Mouse (Mus musculus): ENCODE measurements around the gene Chit1. TPM values are rescaled to one million over a fixed set of nuclear protein-coding genes. Genes with fewer than 3 reads are reported as not detected.
A peak's percentile ranks its signal among the peaks of the same experiment; 100 is the strongest.

Gene Chit1
- polyA plus RNA-seq (2016; fragmentation: Nextera tagmentation; extraction: Ambion mirVana): not detected in 2 replicates

DNA sequence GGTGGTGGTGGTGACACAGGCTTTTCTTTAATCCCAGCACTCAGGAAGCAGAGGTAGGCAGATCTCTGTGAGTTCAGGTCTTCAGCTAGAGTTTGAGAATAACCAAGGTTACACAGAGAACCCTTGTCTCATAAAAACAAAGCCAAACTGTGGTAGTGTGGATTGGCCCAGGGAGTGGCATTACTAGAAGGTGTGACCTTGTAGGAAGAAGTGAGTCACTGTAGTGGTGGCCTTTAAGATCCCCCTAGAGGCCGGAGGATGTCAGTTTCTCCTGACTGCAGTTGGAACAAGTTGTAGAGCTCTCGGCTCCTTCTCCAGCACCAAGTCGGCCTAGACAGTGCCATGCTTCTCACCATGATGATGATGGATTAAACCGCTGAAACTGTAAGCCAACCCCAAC, at the start of gene Chit1:
TSS of gene Chit1 (plus strand) at position 264 of the 400 bp plus-strand sequence.
- H3K4me1 ChIP-seq: peaks cover 19% of the 10 kb centered on the region
- no peak within 1 kb of the TSS for H3K27ac ChIP-seq (replicated peaks)
- no peaks in the 10 kb centered on the region for H3K36me3 ChIP-seq
- no peaks in the 10 kb centered on the region for H3K9me3 ChIP-seq (replicated peaks)
- DNase-seq (ENCODE audit: low spot score): no peak
- no peak within 1 kb of the TSS for H3K4me3 ChIP-seq
- H3K27me3 ChIP-seq (ENCODE audit: low read depth, poor library complexity, severe bottlenecking): no peaks in the 10 kb centered on the region
- WGBS: 70% methylated on average over 4 of the region's 4 CpGs

- no peaks in the 10 kb centered on the region for H3K36me3 ChIP-seq
- no peaks in the 10 kb centered on the region for H3K27me3 ChIP-seq (ENCODE audit: low read depth, poor library complexity, severe bottlenecking)
- peak overlapping the region; percentile 51 for H3K4me3 ChIP-seq
- H3K9me3 ChIP-seq (replicated peaks): no peaks in the 10 kb centered on the region
- peaks cover 92% of the 10 kb centered on the region for H3K4me1 ChIP-seq
- 34% methylated on average over 3 of the region's 3 CpGs for WGBS
- DNase-seq (ENCODE audit: low spot score): no peak
- peak overlapping the region; percentile 98 for H3K27ac ChIP-seq (replicated peaks)
Observed at GRCm38 (mm10) chr1:134061915-134062314, 49.1 kb upstream of the Chit1 start.

GRCm38 (mm10) chr1:134062411-134063085, 48.5 kb upstream of the Chit1 start:
- no peaks in the 10 kb centered on the region for H3K36me3 ChIP-seq
- H3K4me3 ChIP-seq: peak overlapping the region; percentile 51
- H3K27ac ChIP-seq (replicated peaks): peak overlapping the region; percentile 98
- no peaks in the 10 kb centered on the region for H3K27me3 ChIP-seq (ENCODE audit: low read depth, poor library complexity, severe bottlenecking)
- no peaks in the 10 kb centered on the region for H3K9me3 ChIP-seq (replicated peaks)
- peak; percentile 86 for DNase-seq (ENCODE audit: low spot score)
- H3K4me1 ChIP-seq: peaks cover 98% of the 10 kb centered on the region
- 4% methylated on average over 11 of the region's 11 CpGs for WGBS

DNA sequence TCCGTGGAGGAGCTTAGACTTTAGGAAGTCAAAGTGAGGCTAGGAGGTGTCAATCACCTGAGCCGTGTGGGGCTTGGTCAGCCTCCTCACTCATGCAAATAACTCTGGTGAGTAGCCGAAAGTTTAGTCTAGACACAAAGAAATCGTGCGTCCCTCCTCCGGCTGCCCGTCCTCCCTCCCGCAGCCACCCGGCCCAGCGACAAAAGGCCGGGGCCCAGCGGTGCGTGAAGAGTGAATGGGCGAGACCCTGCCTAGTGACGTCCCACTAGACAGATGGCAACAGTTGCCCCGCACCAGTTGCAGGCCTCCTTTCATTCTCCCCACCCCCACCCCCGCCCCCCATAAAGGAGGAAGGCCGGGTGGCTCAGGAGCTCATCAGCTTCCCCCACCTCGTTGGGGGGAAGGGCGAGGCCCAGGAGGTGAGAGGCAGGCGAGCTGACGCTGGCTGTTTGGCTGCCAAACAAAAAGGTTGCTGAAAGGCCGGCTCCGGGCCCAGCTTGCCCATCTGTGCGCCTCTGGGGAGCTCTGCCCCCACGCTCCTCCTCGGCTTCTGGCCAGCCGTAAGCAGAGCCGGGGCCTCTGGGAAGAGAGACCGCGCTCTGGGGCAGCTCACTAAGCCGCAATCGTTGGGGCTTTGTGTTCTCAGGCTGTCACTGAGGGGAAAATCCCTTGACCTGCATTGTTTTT, 47.8 kb upstream of the Chit1 start:
- peak overlapping the region; percentile 51 for H3K4me3 ChIP-seq
- H3K4me1 ChIP-seq: peaks cover 98% of the 10 kb centered on the region
- H3K27ac ChIP-seq (replicated peaks): peak overlapping the region; percentile 98
- H3K9me3 ChIP-seq (replicated peaks): no peaks in the 10 kb centered on the region
- under 1% methylated on average over 33 of the region's 33 CpGs for WGBS
- no peaks in the 10 kb centered on the region for H3K27me3 ChIP-seq (ENCODE audit: low read depth, poor library complexity, severe bottlenecking)
- DNase-seq (ENCODE audit: low spot score): peak; percentile 95
- no peaks in the 10 kb centered on the region for H3K36me3 ChIP-seq

DNA sequence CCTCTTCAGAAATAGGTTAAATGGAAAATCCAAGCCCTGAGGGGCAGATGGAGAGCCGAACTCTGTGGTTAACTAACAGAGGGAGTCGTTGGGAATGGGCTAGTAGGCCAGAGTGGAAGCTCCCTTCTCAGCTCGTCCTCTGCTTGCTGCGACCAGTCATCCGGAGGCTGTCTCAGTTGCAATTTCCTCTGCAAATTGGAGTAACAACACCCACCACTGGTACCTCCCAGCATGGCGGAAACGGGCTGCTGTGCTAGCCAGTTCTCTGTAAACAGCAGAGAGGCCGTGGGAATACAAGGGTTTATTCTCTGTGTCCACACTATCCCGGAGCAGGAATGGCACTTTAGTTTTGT, 47.3 kb upstream of the Chit1 start:
- Histone ChIP-seq H3K4me1 (peaks cover 98% of the 10 kb centered on the region), H3K27ac (replicated peaks) (peak overlapping the region; percentile 98), H3K27me3 (ENCODE audit: low read depth, poor library complexity, severe bottlenecking) (no peaks in the 10 kb centered on the region), H3K9me3 (replicated peaks) (no peaks in the 10 kb centered on the region), H3K36me3 (no peaks in the 10 kb centered on the region), H3K4me3 (peak overlapping the region; percentile 51)
- WGBS: 3% methylated on average over 9 of the region's 9 CpGs
- no peak for DNase-seq (ENCODE audit: low spot score)

GRCm38 (mm10) chr1:134064296-134064831, 46.7 kb upstream of the Chit1 start:
- 84% methylated on average over 2 of the region's 2 CpGs for WGBS
- no peaks in the 10 kb centered on the region for H3K36me3 ChIP-seq
- DNase-seq (ENCODE audit: low spot score): no peak
- H3K9me3 ChIP-seq (replicated peaks): no peaks in the 10 kb centered on the region
- peaks cover 92% of the 10 kb centered on the region for H3K4me1 ChIP-seq
- peak overlapping the region; percentile 98 for H3K27ac ChIP-seq (replicated peaks)
- peak overlapping the region; percentile 51 for H3K4me3 ChIP-seq
- H3K27me3 ChIP-seq (ENCODE audit: low read depth, poor library complexity, severe bottlenecking): no peaks in the 10 kb centered on the region

DNA sequence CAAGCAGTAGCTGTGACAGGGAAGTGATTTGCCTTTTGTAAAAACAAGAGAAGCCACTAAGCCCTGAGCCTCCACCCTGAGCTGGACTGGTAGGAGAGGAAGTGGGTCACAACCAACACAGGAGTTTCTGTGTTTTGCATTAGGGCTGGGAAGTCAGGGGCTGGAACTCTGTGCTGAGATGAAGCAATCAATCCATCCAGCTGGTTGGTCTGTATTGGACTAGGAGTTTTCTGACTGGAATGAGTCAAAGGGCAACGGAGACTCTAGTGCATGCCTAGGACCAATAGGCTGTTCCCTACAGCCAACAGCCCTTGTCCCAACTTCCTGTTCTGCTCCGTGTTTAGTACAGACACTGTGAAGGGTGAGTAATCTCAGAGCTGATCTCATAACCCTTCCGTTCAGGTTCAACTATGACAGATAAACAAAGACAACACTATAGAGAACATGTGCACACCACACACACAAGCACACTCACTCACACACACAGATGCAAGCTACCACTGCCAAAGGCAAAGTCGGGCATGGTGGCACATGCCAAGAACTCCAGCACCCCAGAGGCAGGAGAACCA, 45.7 kb upstream of the Chit1 start:
- Histone ChIP-seq H3K9me3 (replicated peaks) (no peaks in the 10 kb centered on the region), H3K4me3 (no peak overlapping the region), H3K27me3 (ENCODE audit: low read depth, poor library complexity, severe bottlenecking) (no peaks in the 10 kb centered on the region), H3K36me3 (no peaks in the 10 kb centered on the region), H3K4me1 (peaks cover 92% of the 10 kb centered on the region), H3K27ac (replicated peaks) (peak overlapping the region; percentile 98)
- no peak for DNase-seq (ENCODE audit: low spot score)
- WGBS: 78% methylated on average over 4 of the region's 4 CpGs

- DNase-seq (ENCODE audit: low spot score): no peak
- WGBS: 66% methylated on average over 3 of the region's 3 CpGs
- Histone ChIP-seq H3K27me3 (ENCODE audit: low read depth, poor library complexity, severe bottlenecking) (no peaks in the 10 kb centered on the region), H3K9me3 (replicated peaks) (no peaks in the 10 kb centered on the region), H3K36me3 (no peaks in the 10 kb centered on the region), H3K4me3 (no peak overlapping the region), H3K4me1 (peaks cover 92% of the 10 kb centered on the region), H3K27ac (replicated peaks) (peak overlapping the region; percentile 98)
Observed at GRCm38 (mm10) chr1:134066554-134066953, 44.5 kb upstream of the Chit1 start.

DNA sequence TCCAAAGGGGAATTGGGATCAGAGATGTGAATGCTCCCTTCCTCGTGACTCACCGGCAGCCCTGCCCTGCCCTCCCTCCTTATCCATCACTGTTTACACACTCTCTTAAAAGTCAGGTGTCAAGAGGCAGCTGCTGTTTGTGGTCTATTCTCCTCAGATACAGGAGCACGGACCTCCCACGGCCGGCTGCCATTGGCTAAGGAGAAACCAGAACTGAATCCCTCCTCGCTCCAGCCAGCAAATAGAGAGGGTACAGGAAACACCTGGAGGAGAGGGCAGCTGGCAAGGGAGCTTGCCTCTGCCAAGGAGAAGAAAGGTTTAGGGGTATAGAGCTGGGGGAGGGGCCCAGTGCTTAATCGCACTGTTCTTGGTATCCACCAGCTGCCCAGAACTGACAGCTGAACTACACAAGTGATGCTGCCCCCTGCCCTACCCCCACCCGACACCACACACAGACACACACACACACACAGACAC, 43.9 kb upstream of the Chit1 start:
- H3K27ac ChIP-seq (replicated peaks): peak overlapping the region; percentile 98
- H3K4me3 ChIP-seq: peak overlapping the region; percentile 14; the same call in 1 of the 2 replicates
- no peaks in the 10 kb centered on the region for H3K9me3 ChIP-seq (replicated peaks)
- DNase-seq (ENCODE audit: low spot score): no peak
- H3K4me1 ChIP-seq: peaks cover 92% of the 10 kb centered on the region
- H3K27me3 ChIP-seq (ENCODE audit: low read depth, poor library complexity, severe bottlenecking): no peaks in the 10 kb centered on the region
- WGBS: 26% methylated on average over 8 of the region's 8 CpGs
- no peaks in the 10 kb centered on the region for H3K36me3 ChIP-seq

GRCm38 (mm10) chr1:134070099-134070669, 40.9 kb upstream of the Chit1 start:
- Histone ChIP-seq H3K9me3 (replicated peaks) (no peaks in the 10 kb centered on the region), H3K27me3 (ENCODE audit: low read depth, poor library complexity, severe bottlenecking) (no peaks in the 10 kb centered on the region), H3K4me1 (peaks cover 92% of the 10 kb centered on the region), H3K36me3 (peaks cover 10% of the 10 kb centered on the region), H3K4me3 (no peak overlapping the region), H3K27ac (replicated peaks) (peak overlapping the region; percentile 84)
- WGBS: 71% methylated on average over 8 of the region's 8 CpGs
- no peak for DNase-seq (ENCODE audit: low spot score)

DNA sequence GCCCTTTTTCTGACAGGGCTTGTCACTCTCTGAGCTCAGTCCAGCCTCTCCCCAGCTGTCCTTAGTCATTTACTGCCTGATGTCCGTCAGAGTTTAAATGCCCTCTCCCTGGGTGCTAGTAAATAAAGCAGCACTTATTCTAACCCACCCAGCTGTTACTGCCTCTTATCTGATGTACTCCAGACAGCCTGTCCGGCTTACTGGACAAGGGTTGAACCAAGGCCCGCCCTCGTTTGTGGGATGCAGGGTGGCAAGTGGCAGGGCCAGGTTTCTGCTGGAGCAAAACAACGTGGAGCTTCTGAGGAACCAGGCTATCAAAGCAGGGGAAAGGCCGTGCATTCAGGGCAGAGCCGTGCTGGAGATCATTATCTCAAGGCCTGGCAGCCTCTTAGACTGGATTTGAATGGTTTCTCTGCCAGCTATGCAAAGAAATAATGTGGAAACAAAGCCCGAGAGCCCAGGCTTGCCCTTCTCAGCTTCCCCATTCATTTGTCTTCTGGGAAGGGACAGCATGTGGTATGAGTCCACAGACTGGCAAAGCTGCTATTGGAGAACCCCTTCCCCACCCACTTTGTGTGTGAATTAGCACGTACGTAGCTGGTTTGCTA, 39.5 kb upstream of the Chit1 start:
- Histone ChIP-seq H3K9me3 (replicated peaks) (no peaks in the 10 kb centered on the region), H3K27me3 (ENCODE audit: low read depth, poor library complexity, severe bottlenecking) (no peaks in the 10 kb centered on the region), H3K4me1 (peaks cover 92% of the 10 kb centered on the region), H3K27ac (replicated peaks) (peak overlapping the region; percentile 84), H3K36me3 (peaks cover 24% of the 10 kb centered on the region), H3K4me3 (no peak overlapping the region)
- WGBS: 57% methylated on average over 10 of the region's 10 CpGs
- DNase-seq (ENCODE audit: low spot score): no peak

DNA sequence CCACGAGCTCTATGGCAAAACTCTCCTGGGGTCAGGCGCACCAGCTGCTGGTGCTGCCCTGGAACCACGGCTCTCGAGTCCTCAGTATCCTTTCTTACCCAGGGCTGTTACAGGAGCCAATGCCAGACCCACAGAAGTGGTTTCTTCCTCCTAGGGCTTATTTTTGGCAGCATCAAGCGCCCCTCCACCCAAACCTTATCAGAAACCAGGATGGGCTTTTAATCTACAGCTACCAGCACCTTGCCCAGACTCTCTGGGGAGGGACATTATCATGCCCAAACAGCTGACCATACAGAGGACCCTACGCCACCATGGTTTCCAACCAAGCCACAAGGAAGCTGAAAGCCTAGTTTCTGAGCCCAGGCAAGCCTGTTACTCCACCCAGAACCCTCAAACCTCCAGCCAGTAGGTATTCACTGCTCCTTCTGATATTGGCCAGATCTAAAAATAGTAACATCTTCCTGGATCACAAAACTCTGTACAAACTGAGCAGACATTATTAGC, 37.9 kb upstream of the Chit1 start:
- no peak for DNase-seq (ENCODE audit: low spot score)
- Histone ChIP-seq H3K27ac (replicated peaks) (peak overlapping the region; percentile 84), H3K4me3 (no peak overlapping the region), H3K4me1 (peaks cover 92% of the 10 kb centered on the region), H3K36me3 (peaks cover 36% of the 10 kb centered on the region), H3K27me3 (ENCODE audit: low read depth, poor library complexity, severe bottlenecking) (no peaks in the 10 kb centered on the region), H3K9me3 (replicated peaks) (no peaks in the 10 kb centered on the region)
- 80% methylated on average over 6 of the region's 6 CpGs for WGBS
